Mouse (Mus musculus): ENCODE results near the gene Btbd35f30. TPM values are rescaled to one million over a fixed set of nuclear protein-coding genes. Genes with fewer than 3 reads are reported as not detected.
"Not testable (repeated sequence)": the region's sequence is repeated elsewhere in the genome, so short reads cannot be mapped to it uniquely, and the experiment has no call there.

Btbd35f30 gene
- not detected in 2 replicates for polyA plus RNA-seq (2015; fragmentation: Nextera tagmentation; extraction: Ambion mirVana)

GRCm38 (mm10) chrX:32894325-32894724, at the start of gene Btbd35f30:
Gene Btbd35f30, plus strand, starts transcription at chrX:32894625.
- H3K9ac ChIP-seq; H3K27me3 ChIP-seq; H3K36me3 ChIP-seq; H3K9me3 ChIP-seq; H3K4me1 ChIP-seq (replicated peaks); H3K4me2 ChIP-seq; H3K27ac ChIP-seq; H3K4me3 ChIP-seq; ATAC-seq (ENCODE audit: low FRiP score): not testable (repeated sequence)
- WGBS: no CpG with 5 or more reads among the region's 4 CpGs

GRCm38 (mm10) chrX:32941468-32941867, 47.0 kb downstream of the Btbd35f30 start, which contains the start of gene Gm21789:
Gene Gm21789, plus strand, starts transcription at chrX:32941768.
- not testable (repeated sequence) for H3K36me3 ChIP-seq

More at GRCm38 (mm10) chrX:32941468-32941867, 47.0 kb downstream of the Btbd35f30 start, which contains the start of gene Gm21789:
- not testable (repeated sequence) for H3K4me1 ChIP-seq (replicated peaks); H3K4me3 ChIP-seq; H3K9ac ChIP-seq; H3K4me2 ChIP-seq; H3K27me3 ChIP-seq; H3K9me3 ChIP-seq; H3K27ac ChIP-seq; ATAC-seq (ENCODE audit: low FRiP score)
- no CpG with 5 or more reads among the region's 1 CpGs for WGBS

Other genes with a start within 250 kb of the Btbd35f30 start
- gene Gm5926, start 243.9 kb upstream of the Btbd35f30 start, polyA plus RNA-seq (2015; fragmentation: Nextera tagmentation; extraction: Ambion mirVana): not detected in 2 replicates
- not detected in 2 replicates for gene Btbd35f21, start 168.5 kb upstream of the Btbd35f30 start, polyA plus RNA-seq (2015; fragmentation: Nextera tagmentation; extraction: Ambion mirVana)
- not detected in 2 replicates for gene Gm21789, start 47.1 kb downstream of the Btbd35f30 start, polyA plus RNA-seq (2015; fragmentation: Nextera tagmentation; extraction: Ambion mirVana)
- not detected in 2 replicates for gene Btbd35f5, start 79.3 kb downstream of the Btbd35f30 start, polyA plus RNA-seq (2015; fragmentation: Nextera tagmentation; extraction: Ambion mirVana)

Measured in hindbrain, embryonic 13.5 days (tissue).